Mouse (Mus musculus) lung, adult 2 months (tissue): ENCODE measurements around the gene Rabif. TPM values are rescaled to one million over a fixed set of nuclear protein-coding genes. Genes with fewer than 3 reads are reported as not detected.
"Not testable (repeated sequence)": the region's sequence is repeated elsewhere in the genome, so short reads cannot be mapped to it uniquely, and the experiment has no call there.

Experiments
- DNase-seq: peaks from one replicate; pipeline ENCODE4 v3.0.0; 2022
- H3K4me1 ChIP-seq: fragments of 200-500 bp; 2 replicates; pipeline ENCODE4 v1.6.1; 2011; ENCODE audit warnings: low read length; ENCODE audit not compliant: control insufficient read depth, insufficient read depth
- H3K4me3 ChIP-seq: fragments of 200-500 bp; replicated peaks from 2 replicates; pipeline ENCODE3; 2011; ENCODE audit warnings: low read depth, mild to moderate bottlenecking, control low read depth, low read length; ENCODE audit errors: extremely low read depth
- CTCF ChIP-seq: fragments of 200-500 bp; IDR thresholded peaks from 2 replicates; pipeline ENCODE4 v1.5.1; 2011; ENCODE audit warnings: mild to moderate bottlenecking, low read length, control low read depth; ENCODE audit not compliant: insufficient read depth
- POLR2A ChIP-seq: fragments of 200-500 bp; IDR thresholded peaks from 2 replicates; pipeline ENCODE4 v1.6.1; 2011; ENCODE audit warnings: low read depth, mild to moderate bottlenecking, control low read depth, low read length, borderline replicate concordance; ENCODE audit errors: extremely low read depth
- WGBS: fragments of 180-500 bp; shearing (Covaris S2); methylation state at CpG from one replicate; pipeline ENCODE4 v1.1.7; 2018; 5-methylcytosine and 5-hydroxymethylcytosine counted together
- polyA plus RNA-seq: library from polyadenylated mRNA; depleted of rRNA; stranded (reverse); fragments of >200 nt; gene quantifications from 2 replicates; pipeline ENCODE4 v1.2.3, GENCODE M21; 2012

Rabif gene
- polyA plus RNA-seq, 1 experiment: 15.5 TPM

DNA sequence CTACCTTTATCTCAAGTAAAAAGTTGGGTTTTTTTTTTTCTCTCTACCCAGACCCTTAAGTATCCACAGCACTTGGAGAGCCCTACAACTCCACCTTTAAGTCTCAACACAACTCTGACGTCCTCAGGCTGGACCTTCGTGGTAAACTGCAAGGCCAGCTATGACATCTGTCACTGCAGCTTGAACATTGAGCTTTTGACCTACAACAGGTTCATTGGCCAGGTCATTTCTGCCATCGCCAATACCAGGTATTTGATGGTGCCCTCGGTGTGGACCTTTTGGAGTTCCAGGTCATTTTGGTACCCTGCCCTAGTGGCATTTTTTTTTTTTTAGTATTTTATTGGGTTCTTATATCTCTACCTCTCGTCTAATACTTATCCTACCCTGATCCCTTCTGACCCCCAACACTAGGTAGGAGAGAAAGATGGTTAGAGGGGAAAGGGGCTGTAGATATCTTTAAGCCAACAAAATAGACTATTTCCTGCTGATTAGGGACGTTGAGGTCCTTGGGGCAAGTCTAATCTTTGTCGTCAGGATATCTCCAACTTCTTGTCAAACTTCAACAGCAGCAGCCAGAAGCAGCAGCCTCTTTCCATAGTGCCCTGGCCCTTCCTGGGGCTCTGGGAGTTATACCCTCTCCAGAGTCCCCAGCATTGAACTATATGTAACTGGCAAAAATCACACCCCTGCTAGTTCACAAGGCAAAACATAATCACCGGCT, 25.7 kb downstream of the Rabif start:
- Histone ChIP-seq H3K4me3 (no peak overlapping the region), H3K4me1 (no peaks in the 10 kb centered on the region)
- TF ChIP-seq CTCF: no peak
- DNase-seq: no peak
- 77% methylated on average over 8 of the region's 8 CpGs for WGBS

GRCm38 (mm10) chr1:134521163-134521562, 26.7 kb downstream of the Rabif start:
- no peaks in the 10 kb centered on the region for H3K4me1 ChIP-seq
- 78% methylated on average over 7 of the region's 7 CpGs for WGBS
- no peak for DNase-seq
- TF ChIP-seq CTCF (no peak), POLR2A (no peak)
- H3K4me3 ChIP-seq: no peak overlapping the region

DNA sequence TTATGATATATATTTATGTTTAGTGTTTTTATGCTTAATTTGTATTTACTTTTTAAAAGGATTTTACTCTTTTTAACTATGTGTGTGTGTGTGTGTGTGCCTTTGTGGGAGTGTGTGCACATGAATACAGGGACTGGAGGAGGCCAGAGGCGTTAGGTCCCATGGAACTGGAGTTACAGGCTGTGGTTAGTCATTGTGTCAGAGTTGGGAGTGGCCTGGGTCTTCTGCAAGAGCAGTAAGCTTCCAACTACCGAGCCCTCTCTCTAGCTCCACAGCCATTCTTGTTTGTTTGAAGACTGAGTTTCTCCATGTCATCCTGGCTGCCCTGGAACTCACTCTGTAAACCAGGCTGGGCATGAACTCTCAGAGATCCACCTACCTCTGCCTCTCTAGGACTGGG, 27.9 kb downstream of the Rabif start:
- no peak for DNase-seq
- Histone ChIP-seq H3K4me3 (no peak overlapping the region), H3K4me1 (no peaks in the 10 kb centered on the region)
- 51% methylated on average over 2 of the region's 2 CpGs for WGBS
- TF ChIP-seq POLR2A: no peak
- TF ChIP-seq CTCF: no peak

DNA sequence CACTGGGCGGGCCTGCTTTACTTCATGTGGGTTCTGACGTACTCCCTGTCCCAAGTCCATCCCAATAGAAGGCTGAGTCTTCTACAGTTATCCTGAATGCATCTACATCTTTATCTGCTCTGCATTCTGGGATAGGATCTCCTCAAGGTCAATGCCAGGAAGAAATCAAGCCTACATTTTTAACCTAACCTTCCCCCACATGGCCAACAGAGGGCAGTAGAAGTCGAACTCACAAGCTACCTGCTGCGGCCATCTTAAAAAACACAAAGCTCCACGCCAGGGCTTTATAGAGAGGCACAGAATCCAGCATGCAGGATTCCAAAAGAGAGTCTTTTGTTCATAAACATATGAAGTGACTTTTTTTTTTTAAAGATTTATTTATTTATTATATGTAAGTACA, 30.0 kb downstream of the Rabif start:
- Histone ChIP-seq H3K4me1 (no peaks in the 10 kb centered on the region), H3K4me3 (no peak overlapping the region)
- DNase-seq: no peak
- TF ChIP-seq CTCF (peak; percentile 53), POLR2A (no peak)
- WGBS: 70% methylated on average over 5 of the region's 5 CpGs

DNA sequence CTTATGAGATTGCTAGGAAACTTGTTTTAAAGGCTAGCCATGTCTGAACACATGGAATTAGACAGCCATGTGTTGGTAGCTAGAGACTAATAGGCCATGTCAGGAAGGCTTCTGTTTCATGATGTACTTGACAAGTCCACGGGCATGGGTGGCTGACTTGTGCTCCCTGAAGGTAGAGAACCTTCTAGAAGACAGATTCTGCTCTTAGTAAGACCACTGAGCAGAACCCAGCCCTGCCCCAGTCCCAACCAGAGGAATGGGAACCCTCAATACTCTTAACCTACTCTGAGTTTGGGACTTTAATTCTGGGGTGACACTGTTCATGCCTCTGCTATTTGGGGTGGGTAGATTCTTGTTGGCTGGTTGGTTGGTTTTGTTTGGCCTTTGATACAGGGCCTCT, 30.6 kb downstream of the Rabif start:
- 87% methylated on average over 1 of the region's 1 CpGs for WGBS
- TF ChIP-seq POLR2A (no peak), CTCF (no peak)
- Histone ChIP-seq H3K4me3 (no peak overlapping the region), H3K4me1 (no peaks in the 10 kb centered on the region)
- no peak for DNase-seq

DNA sequence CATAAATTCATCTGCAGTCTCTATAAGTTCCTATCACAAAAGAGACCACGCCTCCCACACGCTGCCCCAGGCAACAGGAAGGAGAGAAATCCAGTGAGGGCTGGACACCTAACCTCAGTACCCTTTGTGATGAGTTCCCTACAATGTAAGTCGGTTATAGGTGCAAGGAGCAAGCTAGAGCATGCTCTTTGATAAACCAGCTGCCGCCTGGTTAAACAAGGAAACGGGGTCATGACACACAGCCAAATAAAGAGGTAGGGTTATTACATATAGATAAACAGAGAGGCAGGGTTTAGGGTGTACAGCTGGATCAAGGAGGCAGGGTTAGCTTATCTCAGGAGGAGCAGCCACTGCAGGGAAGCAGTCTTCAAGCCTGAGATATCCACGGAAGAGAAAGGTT, 32.3 kb downstream of the Rabif start:
- 44% methylated on average over 6 of the region's 6 CpGs for WGBS
- TF ChIP-seq POLR2A: no peak
- no peak for DNase-seq
- Histone ChIP-seq H3K4me1 (no peaks in the 10 kb centered on the region), H3K4me3 (no peak overlapping the region)

DNA sequence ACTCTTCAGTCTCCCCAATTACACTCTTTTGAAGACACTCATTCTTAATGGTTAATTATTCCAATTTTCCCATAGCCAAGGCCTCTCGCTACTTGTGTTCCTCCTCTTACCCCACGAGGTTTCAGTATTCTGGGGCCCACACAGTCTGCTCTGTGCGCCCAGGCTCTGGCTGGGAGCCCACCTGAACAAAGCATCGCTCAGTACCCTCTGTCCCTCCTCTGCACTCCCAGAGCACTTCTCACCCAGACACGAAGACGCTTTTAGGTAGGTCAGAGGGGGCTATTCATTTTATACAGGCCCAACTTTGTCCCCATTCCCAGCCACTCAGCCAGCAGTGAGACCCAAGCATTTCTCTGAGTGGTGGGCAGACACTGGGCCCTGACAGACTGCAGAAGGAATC, 36.2 kb downstream of the Rabif start:
- TF ChIP-seq CTCF (no peak), POLR2A (no peak)
- WGBS: 84% methylated on average over 6 of the region's 6 CpGs
- DNase-seq: no peak
- Histone ChIP-seq H3K4me1 (no peaks in the 10 kb centered on the region), H3K4me3 (no peak overlapping the region)

- not testable (repeated sequence) for H3K4me1 ChIP-seq, H3K4me3 ChIP-seq, DNase-seq
- 95% methylated on average over 10 of the region's 10 CpGs for WGBS
Observed at GRCm38 (mm10) chr1:134533710-134534109, 39.3 kb downstream of the Rabif start.

DNA sequence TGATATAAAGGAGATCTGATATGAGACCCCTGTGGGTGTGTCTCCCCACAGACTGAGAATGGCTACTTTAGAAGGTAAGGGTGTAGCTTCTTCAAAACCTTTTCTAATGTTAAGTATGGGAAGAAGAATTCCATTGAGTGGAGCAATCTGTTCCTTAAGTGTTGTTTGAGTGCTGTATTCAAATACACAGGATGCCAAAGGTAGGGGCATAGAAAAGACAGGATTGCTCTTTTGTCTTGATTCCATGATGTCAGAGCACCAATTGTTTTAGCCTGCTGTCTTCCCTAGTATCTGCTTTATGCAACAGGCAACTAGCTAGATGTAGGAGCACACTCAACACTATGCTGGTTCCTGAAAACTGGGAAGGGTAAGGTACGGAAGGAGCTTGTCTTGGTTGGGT, 40.6 kb downstream of the Rabif start:
- no peak for TF ChIP-seq POLR2A
- no peaks in the 10 kb centered on the region for H3K4me1 ChIP-seq
- 95% methylated on average over 1 of the region's 1 CpGs for WGBS

DNA sequence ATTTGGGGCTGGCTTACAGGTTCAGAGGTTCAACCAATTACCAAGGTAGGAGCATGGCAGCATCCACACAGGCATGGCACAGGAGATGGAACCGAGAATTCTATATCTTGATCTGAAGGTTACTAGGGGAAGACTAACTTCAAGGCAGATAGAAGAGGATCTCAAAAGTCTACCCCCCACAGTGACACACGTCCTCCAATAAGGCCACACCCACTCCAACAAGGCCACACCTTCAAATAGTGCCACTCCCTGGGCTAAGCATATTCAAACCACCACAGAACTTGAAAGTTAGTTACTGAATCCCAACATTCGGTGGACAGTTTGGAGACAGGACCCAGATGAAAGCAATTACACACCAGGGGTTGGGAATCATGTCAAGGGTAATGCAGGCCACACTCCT, 41.1 kb downstream of the Rabif start:
- no peak overlapping the region for H3K4me3 ChIP-seq
- H3K4me1 ChIP-seq: no peaks in the 10 kb centered on the region
- no peak for TF ChIP-seq POLR2A
- no peak for TF ChIP-seq CTCF
- 65% methylated on average over 3 of the region's 3 CpGs for WGBS
- no peak for DNase-seq

More for the DNA sequence above, 40.6 kb downstream of the Rabif start:
- no peak overlapping the region for H3K4me3 ChIP-seq
- no peak for DNase-seq

- 91% methylated on average over 10 of the region's 10 CpGs for WGBS
- H3K4me1 ChIP-seq: no peaks in the 10 kb centered on the region
- no peak for DNase-seq
- TF ChIP-seq POLR2A (no peak), CTCF (no peak)
- H3K4me3 ChIP-seq: no peak overlapping the region
Observed at GRCm38 (mm10) chr1:134540610-134541009, 46.2 kb downstream of the Rabif start.
